Mouse (Mus musculus) CH12.LX (cell line): ENCODE data around the gene Gm27021.

Experiments
- CHD2 ChIP-seq: IDR thresholded peaks from 2 replicates; pipeline ENCODE4 v1.6.1; 2011; ENCODE audit warnings: low read length, improper control_type of control experiment
- CTCF ChIP-seq, 2 experiments: IDR thresholded peaks in 1 of 2; conservative IDR thresholded peaks in 1 of 2; 2 replicates each; pipeline ENCODE4 v1.5.1; 2011 to 2012; ENCODE audit warnings: low read depth in 2 of 2, low read length in 2 of 2, improper control_type of control experiment in 1 of 2, inconsistent platforms in 1 of 2, mild to moderate bottlenecking in 1 of 2, moderate library complexity in 1 of 2
- EP300 ChIP-seq: IDR thresholded peaks from 2 replicates; pipeline ENCODE4 v1.6.1; 2011; ENCODE audit warnings: low read length, improper control_type of control experiment
- HCFC1 ChIP-seq: IDR thresholded peaks from 2 replicates; pipeline ENCODE4 v1.6.1; 2012; ENCODE audit warnings: low read depth, mild to moderate bottlenecking, inconsistent platforms, low read length, improper control_type of control experiment
- MAX ChIP-seq: IDR thresholded peaks from 2 replicates; pipeline ENCODE4 v1.6.1; 2011; ENCODE audit warnings: low read length, improper control_type of control experiment
- MYC ChIP-seq: IDR thresholded peaks from 2 replicates; pipeline ENCODE4 v1.6.1; 2011; ENCODE audit warnings: low read depth, mild to moderate bottlenecking, improper control_type of control experiment, low read length
- POLR2A ChIP-seq: IDR thresholded peaks from 2 replicates; pipeline ENCODE4 v1.6.1; 2011; ENCODE audit warnings: low read depth, mild to moderate bottlenecking, improper control_type of control experiment, low read length
- POLR2AphosphoS2 ChIP-seq: IDR thresholded peaks from 2 replicates; pipeline ENCODE4 v1.6.1; 2011; ENCODE audit warnings: low read depth, low read length, improper control_type of control experiment
- SIN3A ChIP-seq: IDR thresholded peaks from 2 replicates; pipeline ENCODE4 v1.6.1; 2012; ENCODE audit warnings: low read length, improper control_type of control experiment, inconsistent platforms
- SMC3 ChIP-seq: IDR thresholded peaks from 2 replicates; pipeline ENCODE4 v1.6.1; 2011; ENCODE audit warnings: low read depth, low read length, improper control_type of control experiment
- USF2 ChIP-seq: conservative IDR thresholded peaks from 2 replicates; pipeline ENCODE4 v1.6.1; 2011; ENCODE audit warnings: low read depth, low read length, improper control_type of control experiment
- ZKSCAN1 ChIP-seq: IDR thresholded peaks from 2 replicates; pipeline ENCODE4 v1.6.1; 2012; ENCODE audit warnings: low read depth, inconsistent platforms, low read length, improper control_type of control experiment, borderline replicate concordance

DNA sequence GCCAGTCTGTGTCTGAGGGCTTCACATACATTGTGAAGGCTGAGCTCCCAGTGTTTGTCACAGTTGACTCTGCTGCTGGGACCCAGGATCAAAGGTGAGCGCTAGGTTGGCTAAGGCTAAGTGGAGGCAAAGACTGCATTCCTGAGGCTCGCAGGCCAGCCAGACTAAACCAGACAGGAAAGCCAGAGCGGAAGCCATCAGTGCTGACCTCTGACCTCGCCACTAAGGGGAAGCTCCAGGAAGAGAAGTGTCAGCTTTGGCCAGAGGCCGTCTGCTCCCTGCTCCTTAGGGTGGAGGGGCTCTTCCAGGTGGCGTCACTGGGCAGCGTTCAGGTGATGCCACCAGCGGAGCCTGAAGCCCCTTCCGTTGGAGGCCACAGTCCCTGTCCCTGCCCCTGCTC is 92.1 kb downstream of the Gm27021 start:
- TF ChIP-seq EP300: no peak
- TF ChIP-seq POLR2A: no peak
- no peak for TF ChIP-seq CTCF (conservative IDR thresholded peaks at IDR 0.05 in 1 of 2, IDR thresholded peaks at IDR 0.05 in 1 of 2; ENCODE audit: low read depth in 2 of 2, low read length in 2 of 2)
- no peak for TF ChIP-seq HCFC1
- TF ChIP-seq MYC: no peak
- no peak for TF ChIP-seq ZKSCAN1
- TF ChIP-seq POLR2AphosphoS2: no peak
- TF ChIP-seq USF2: no peak
- no peak for TF ChIP-seq CHD2
- TF ChIP-seq SMC3: no peak
- TF ChIP-seq SIN3A: no peak
- no peak for TF ChIP-seq MAX
